Mouse (Mus musculus) lung, postnatal 4 days (tissue): ENCODE data around the gene Slc25a22.

Experiments used
- DNase-seq, 2 experiments: peaks; one replicate each; pipeline ENCODE4 v3.0.0; 2021

Gene Slc25a22

GRCm38 (mm10) chr7:141437178-141438120 is at the start of gene Slc25a22:
Gene Slc25a22, minus strand, starts transcription at chr7:141437892.
- peak; percentile 87 to 89 for DNase-seq

DNA sequence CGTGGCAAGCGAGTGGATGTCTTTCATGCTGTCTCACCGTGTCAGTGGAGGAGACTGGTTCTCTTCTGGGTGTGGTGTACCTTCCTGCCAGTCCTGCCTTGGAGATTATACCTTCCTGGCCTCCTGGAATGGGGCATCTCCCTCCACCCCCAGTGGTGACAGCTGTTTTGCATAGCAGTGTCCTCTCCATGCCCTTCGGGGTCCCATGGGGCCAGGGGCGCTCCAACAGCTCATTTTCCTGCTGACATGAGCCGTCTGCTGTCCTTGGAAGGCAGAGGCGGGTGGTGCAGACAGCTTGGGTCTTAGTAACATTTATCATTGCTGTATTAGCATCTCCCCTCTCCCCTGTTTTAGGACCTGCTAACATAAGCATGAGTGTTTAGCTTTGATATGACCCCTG is 49.4 kb upstream of the Slc25a22 start:
- DNase-seq = no peak

DNA sequence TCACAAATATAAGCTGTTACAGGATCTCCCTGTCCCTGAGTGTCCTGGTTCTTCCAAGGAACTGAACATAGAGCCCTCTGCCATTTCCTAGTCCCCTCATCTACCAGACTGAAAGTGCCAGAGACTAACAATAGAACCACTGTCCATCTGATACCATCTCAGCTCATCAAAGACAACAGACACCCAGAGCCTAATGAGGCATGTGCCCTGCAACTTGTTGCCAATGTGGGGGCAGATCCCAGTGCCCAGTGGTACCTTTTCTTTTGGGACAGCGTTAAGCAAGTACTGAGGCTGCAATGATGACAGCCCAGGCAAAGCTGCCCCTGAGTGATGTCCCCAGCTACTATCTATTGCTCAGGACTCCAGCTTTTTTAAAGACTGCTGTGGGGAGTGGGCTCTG is 48.5 kb upstream of the Slc25a22 start:
- DNase-seq = no peak

- no peak for DNase-seq
Measured at GRCm38 (mm10) chr7:141485606-141486005, 47.9 kb upstream of the Slc25a22 start.

DNA sequence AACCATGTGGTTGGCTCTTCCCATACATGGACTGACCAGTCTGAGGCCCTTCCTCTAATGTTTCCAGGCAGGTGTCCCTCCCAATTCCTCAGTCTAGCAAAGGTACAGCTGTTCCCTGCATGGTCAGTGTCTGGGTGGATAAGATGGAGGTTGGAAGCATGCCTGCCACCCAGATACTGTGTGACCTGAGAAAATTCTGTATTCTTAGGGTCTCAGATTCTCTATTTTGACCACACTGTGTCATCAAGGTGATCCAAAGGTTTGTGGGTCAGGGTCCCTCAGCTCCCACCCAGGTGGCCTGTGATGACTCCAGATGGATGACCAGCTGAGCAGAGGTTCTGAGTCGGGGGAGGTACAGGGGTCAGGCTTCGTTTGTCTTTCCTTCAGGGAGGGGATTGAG is 47.5 kb upstream of the Slc25a22 start:
- DNase-seq = no peak

DNA sequence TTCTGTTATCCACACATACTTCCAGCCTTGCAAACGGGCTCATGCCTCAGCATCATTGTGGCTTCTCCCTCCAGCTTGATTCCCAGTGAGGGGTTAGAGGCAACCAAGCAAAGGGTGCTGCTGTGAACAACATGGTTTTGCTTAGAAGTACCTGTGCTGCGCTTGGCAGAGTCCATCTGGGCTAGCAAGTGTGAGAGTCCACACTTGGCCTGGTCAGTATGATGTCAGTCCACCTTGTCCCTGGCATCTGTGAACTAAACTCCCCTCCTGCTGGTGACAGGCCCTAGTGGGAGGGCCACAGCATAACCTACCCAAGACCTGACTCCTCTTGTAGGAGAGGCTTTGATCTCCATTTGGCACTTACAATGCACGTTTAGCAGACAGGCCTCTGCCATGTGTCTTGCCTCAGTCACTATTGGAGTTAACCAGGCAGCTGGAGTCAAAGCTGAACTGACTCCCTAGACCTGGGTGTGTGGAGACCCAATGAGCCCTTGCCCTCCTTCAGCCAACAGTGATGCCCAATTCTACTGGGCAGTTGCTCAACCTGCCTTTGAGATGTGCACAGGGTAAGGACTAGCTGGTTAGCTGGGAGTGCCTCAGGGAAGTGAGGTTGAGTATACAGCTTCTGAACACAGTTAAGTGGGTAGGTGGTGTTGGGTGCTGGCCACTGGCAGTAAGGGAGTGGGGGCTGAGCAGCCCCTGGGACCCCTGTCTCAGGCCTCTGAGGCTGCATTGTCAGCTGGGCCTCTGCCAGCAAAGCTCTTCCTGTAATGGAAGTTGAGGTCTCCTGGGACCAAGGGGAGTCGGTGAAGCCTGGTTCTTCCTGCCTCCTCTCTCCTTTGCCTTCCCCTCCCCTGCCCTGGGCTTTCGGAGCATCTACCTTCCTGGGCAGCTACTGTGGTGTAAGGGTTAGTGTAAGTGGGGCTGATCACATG is 46.8 kb upstream of the Slc25a22 start:
- DNase-seq = no peak

- no peak for DNase-seq
Measured at GRCm38 (mm10) chr7:141483114-141483653, 45.5 kb upstream of the Slc25a22 start.

DNA sequence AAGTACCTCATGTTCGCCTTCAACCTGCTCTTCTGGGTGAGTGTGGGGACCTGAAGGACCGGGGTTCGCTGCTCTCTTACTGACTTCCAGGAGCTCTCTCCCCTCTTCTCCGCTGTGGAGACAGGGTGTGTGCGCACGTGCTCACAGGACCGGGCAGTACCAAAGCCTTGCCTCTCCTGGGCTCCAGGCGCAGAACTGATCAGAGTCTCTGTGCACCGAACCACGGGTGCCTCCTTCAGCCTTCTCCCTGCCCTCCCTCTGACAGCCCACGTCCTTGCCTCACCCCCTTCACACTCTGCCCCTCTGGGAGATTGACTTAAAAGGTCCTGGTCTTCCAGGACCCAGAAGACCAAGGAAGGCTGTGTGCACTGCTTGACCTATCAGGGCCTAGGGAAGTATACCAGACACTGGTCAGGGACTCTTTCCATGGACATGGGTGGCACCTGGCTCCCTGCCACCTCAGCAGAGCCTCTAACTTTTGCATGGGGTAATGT is 44.9 kb upstream of the Slc25a22 start:
- no peak for DNase-seq

GRCm38 (mm10) chr7:141481498-141482401 is 44.1 kb upstream of the Slc25a22 start:
- DNase-seq = peak; percentile 66 to 73

- peak; percentile 69 to 82 for DNase-seq
Measured at GRCm38 (mm10) chr7:141480842-141481497, 43.3 kb upstream of the Slc25a22 start.

GRCm38 (mm10) chr7:141478270-141478748 is 40.6 kb upstream of the Slc25a22 start:
- DNase-seq = no peak

GRCm38 (mm10) chr7:141477578-141478269 is 40.0 kb upstream of the Slc25a22 start:
- peak in 1 of 2 experiments; percentile 63 for DNase-seq

DNA sequence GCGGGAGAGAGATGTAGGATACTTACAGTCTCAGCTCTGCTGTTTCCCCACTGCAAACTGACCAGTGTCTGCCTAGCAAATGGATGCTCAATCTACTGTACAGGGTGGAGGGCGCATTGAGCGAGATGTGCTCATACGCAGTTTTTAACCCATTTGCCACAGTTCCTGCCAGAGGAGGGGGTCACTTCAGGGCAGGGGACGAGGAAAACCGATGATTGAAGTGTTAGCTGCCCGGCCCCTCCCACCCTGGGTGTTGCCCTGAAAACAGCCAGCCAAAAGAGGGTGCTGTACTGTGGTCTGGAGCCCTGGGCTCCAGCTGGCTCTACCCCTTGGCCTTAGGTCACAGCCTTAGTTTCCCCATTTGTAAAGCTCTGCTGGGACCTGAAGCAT is 39.3 kb upstream of the Slc25a22 start:
- peak; percentile 61 to 74 for DNase-seq

GRCm38 (mm10) chr7:141476226-141476980 is 38.7 kb upstream of the Slc25a22 start:
- DNase-seq = peak; percentile 91 to 93

DNA sequence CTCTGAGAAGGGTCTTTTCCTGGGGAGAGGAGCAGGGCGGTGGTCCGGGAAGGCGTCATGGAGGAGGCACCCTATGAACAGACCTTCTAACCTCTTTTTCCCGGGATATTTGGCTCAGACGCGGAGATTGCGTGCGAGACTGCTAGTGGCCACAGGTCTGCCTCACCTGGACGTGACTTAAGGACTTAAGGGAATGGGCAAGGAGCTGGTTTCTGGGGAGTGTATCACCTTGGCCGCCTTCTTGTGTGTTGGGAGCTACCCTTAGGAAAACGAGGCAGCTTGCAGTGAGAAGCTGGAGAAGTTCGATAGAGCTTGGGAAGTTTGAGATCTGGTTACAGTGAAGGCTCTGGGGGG is 38.1 kb upstream of the Slc25a22 start:
- no peak for DNase-seq

DNA sequence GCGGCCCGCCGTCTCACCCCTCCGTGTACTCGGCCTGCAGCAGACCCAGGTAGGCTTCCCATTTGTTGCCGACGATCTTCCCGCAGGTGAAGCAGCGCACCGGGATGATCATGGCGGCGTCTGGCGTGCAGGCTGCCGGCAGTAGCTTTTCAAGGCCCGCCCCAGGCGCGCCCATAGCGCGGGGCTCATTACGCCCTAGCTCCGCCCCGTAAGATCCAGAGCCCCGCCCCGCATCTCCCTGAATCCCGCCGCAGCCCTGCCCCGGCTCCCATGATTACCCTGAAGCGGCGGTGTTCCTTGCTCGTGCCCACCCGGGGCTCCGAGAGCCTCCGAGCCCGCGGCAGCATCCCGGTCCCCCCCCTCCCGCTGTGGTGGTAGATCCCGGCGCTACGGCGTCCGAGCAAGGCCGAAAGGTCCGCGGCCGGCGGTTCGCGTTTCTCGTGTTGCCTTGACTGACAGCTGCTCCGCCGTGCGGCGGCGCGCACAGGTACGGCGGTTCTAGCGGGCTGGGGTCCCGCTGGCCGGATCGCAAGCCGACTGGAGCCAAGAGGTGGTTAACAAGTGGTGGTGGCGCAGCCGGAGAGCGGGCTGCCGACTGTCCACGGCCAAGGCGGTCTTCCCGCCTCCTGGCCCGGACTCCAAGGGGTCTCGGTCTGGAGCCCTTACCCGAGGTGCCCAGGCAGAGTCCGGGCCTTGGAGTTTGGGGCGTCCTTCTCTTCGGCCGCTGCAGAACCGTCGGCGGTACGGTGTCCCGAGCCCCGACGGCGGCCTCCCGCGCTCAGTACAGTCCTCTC is 37.5 kb upstream of the Slc25a22 start, which contains the start of the genes Polr2l and Tspan4:
TSS of gene Polr2l (minus strand) at position 122 of the 794 bp plus-strand sequence.
TSS of gene Tspan4 (plus strand) at position 230 of the 794 bp plus-strand sequence.
- DNase-seq = peak; percentile 90

DNA sequence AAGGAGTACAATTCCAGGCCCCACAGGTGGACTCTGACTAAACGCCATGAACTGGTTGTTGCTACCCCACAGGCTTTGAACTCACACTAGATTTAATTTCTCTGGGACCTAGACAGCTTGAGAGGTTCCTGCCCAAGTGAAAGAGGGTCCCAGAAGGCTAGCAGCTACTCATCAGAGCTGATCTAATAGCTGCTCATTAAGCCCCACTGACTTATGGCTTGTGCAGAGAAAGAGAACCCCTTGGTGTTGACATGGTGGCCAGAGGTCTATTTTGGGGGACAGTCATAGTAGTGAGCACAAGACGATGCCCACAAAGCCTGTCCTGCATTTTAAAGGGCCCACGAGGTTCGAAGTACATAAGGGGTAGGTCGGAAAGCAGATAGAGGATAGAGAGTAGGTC is 36.5 kb upstream of the Slc25a22 start:
- DNase-seq = no peak

DNA sequence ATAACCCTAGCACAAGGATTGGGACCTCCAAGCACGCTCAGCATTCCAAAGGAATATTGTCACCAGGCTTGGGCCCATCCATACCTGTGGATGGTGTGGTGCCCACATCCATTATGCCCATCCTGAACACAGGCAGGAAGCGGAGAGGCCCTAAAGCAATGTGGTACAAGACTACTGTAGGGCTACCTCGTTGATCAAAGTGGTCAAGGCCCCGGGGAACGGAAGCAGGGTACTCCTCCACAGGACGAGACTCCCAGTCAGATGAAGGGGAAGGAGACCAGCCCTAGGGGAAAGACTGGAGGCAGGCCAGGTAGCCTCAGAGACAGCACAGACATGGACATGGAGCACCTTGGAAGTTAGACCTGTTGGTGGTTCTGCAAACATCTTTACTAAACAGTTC is 35.1 kb upstream of the Slc25a22 start:
- DNase-seq = no peak

DNA sequence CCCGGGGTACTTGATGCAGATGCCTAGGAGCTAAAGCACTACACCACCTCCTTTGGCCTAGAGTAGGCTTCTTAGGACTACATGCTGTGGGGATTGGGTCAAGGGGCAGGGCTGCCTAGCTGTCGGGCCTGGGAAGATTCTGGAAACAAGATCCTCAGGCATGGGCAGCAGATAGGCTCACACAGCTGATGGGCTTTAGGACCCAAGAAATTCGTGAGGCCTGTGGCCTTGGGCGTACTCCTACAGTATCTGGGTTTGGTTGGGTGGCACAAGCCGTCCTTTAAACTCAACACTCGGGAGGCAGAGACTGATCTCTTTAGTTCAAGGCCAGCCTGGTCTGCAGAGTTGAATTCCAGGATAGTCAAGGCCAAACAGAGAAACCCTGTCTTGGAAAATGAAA is 34.5 kb upstream of the Slc25a22 start:
- DNase-seq = no peak
